Mouse (Mus musculus) heart, postnatal 0 days (tissue): ENCODE results near the gene Cacna2d1.

Experiments used
- CTCF ChIP-seq: IDR thresholded peaks from 2 replicates; pipeline ENCODE4 v1.5.1; 2016; ENCODE audit warnings: antibody characterized with exemption, control low read depth, low read depth
- EP300 ChIP-seq: IDR thresholded peaks from 2 replicates; pipeline ENCODE4 v1.6.1; 2016; ENCODE audit warnings: antibody characterized with exemption, low read depth

DNA sequence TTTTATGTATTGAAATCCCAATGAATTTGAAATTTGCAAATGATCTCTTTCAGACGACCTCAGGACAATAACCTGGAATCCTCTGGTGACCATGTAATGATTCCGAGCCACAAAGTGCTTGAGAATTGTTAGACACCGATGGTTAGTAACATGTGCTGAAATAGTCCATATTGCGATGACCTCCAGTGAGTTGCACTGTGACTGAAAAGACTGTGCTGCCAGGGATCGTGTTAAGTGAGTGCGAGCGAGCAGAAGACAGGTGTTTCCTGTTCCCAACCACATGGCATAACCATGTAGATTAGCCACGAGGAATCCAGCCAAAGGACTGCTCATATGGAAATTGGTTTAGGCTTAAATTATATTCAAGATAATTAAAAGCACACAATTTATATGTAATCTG, 475.5 kb downstream of the Cacna2d1 start:
- TF ChIP-seq CTCF (no peak), EP300 (no peak)
